Mouse (Mus musculus): ENCODE measurements around the gene Smg1.

Gene Smg1

GRCm38 (mm10) chr7:118103462-118104379, 139.7 kb downstream of the Smg1 start:
- DNase-seq, result no peak

- no peak for DNase-seq
Observed at GRCm38 (mm10) chr7:118102678-118103461, 140.6 kb downstream of the Smg1 start.

GRCm38 (mm10) chr7:118102231-118102630, 141.2 kb downstream of the Smg1 start:
- DNase-seq, result no peak

DNA sequence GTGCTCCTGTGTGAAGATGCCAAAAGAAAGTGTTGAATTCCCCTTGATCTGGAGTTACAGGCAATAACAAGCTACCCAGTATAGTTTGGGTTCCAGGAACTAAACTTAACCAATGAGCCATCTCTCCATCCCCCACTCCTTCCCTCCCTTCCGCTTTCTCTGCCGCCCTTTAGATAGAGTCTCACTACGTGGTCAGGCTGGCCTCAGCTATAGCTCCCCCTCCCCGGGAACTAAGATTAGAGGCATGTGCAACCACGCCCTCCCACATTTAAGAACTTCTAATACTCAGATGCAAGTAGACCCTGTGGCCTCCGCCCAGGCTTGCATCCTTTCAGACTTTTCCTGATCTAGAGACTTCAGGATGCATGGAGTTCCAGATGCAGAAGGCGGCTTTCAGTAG, 145.9 kb downstream of the Smg1 start:
- no peak for DNase-seq
